Mouse (Mus musculus): ENCODE results near the gene Colgalt2.
"Not testable (repeated sequence)": the region's sequence is repeated elsewhere in the genome, so short reads cannot be mapped to it uniquely, and the experiment has no call there.

Colgalt2 gene

GRCm38 (mm10) chr1:152417602-152418001 is 18.0 kb downstream of the Colgalt2 start:
- no peak for DNase-seq (ENCODE audit: low spot score)

- no peak for DNase-seq (ENCODE audit: low spot score)
Measured at GRCm38 (mm10) chr1:152422295-152422694, 22.7 kb downstream of the Colgalt2 start.

GRCm38 (mm10) chr1:152423052-152423451 is 23.4 kb downstream of the Colgalt2 start:
- DNase-seq (ENCODE audit: low spot score), result no peak

- DNase-seq (ENCODE audit: low spot score), result no peak
Measured at GRCm38 (mm10) chr1:152427912-152428581, 28.4 kb downstream of the Colgalt2 start.

- no peak for DNase-seq (ENCODE audit: low spot score)
Measured at GRCm38 (mm10) chr1:152429805-152430204, 30.2 kb downstream of the Colgalt2 start.

GRCm38 (mm10) chr1:152434166-152434565 is 34.5 kb downstream of the Colgalt2 start:
- no peak for DNase-seq (ENCODE audit: low spot score)

- not testable (repeated sequence) for DNase-seq (ENCODE audit: low spot score)
Measured at GRCm38 (mm10) chr1:152437518-152437917, 37.9 kb downstream of the Colgalt2 start.

- no peak for DNase-seq (ENCODE audit: low spot score)
Measured at GRCm38 (mm10) chr1:152439408-152439807, 39.8 kb downstream of the Colgalt2 start.

GRCm38 (mm10) chr1:152439874-152440273 is 40.2 kb downstream of the Colgalt2 start:
- no peak for DNase-seq (ENCODE audit: low spot score)

GRCm38 (mm10) chr1:152444630-152445029 is 45.0 kb downstream of the Colgalt2 start:
- no peak for DNase-seq (ENCODE audit: low spot score)

GRCm38 (mm10) chr1:152445925-152446324 is 46.3 kb downstream of the Colgalt2 start:
- no peak for DNase-seq (ENCODE audit: low spot score)

- no peak for DNase-seq (ENCODE audit: low spot score)
Measured at GRCm38 (mm10) chr1:152454536-152454935, 54.9 kb downstream of the Colgalt2 start.

GRCm38 (mm10) chr1:152455275-152456243 is 55.9 kb downstream of the Colgalt2 start:
- no peak for DNase-seq (ENCODE audit: low spot score)

- DNase-seq (ENCODE audit: low spot score), result no peak
Measured at GRCm38 (mm10) chr1:152456266-152456665, 56.6 kb downstream of the Colgalt2 start.

- DNase-seq (ENCODE audit: low spot score), result no peak
Measured at GRCm38 (mm10) chr1:152457596-152457995, 58.0 kb downstream of the Colgalt2 start.

GRCm38 (mm10) chr1:152458996-152459395 is 59.4 kb downstream of the Colgalt2 start:
- no peak for DNase-seq (ENCODE audit: low spot score)

- DNase-seq (ENCODE audit: low spot score), result no peak
Measured at GRCm38 (mm10) chr1:152460931-152461330, 61.3 kb downstream of the Colgalt2 start.

GRCm38 (mm10) chr1:152461814-152462213 is 62.2 kb downstream of the Colgalt2 start:
- DNase-seq (ENCODE audit: low spot score), result no peak

- no peak for DNase-seq (ENCODE audit: low spot score)
Measured at GRCm38 (mm10) chr1:152462348-152462747, 62.7 kb downstream of the Colgalt2 start.

- no peak for DNase-seq (ENCODE audit: low spot score)
Measured at GRCm38 (mm10) chr1:152466280-152466679, 66.7 kb downstream of the Colgalt2 start.

GRCm38 (mm10) chr1:152468443-152468842 is 68.8 kb downstream of the Colgalt2 start:
- DNase-seq (ENCODE audit: low spot score), result no peak

GRCm38 (mm10) chr1:152476126-152476525 is 76.5 kb downstream of the Colgalt2 start:
- DNase-seq (ENCODE audit: low spot score), result no peak

GRCm38 (mm10) chr1:152490842-152491241 is 91.2 kb downstream of the Colgalt2 start:
- DNase-seq (ENCODE audit: low spot score), result no peak

All from ovary, adult 18-20 months (tissue).